Mouse (Mus musculus) midbrain, embryonic 11.5 days (tissue): ENCODE measurements at regions not wholly inside any gene's neighbourhood (a gene's known extent, or its start where the extent isn't known, plus 50 kb on each side); places are given as distances from the start of the nearest gene placed in this dataset.

ENCODE experiments used
- ATAC-seq: fragments of 200-750 bp; cut with Nextera tagmentation; 2 replicates; pipeline ENCODE4 v1.8.0; 2017; ENCODE audit warnings: moderate TSS enrichment, moderate library complexity; ENCODE audit not compliant: low FRiP score
- DNase-seq: peaks from one replicate; pipeline ENCODE4 v3.0.0; 2015; ENCODE audit warnings: low spot score; ENCODE audit errors: missing footprints
- H3K27ac ChIP-seq: fragments of 300-500 bp; sonication (generic); 2 replicates; pipeline ENCODE4 v1.5.1; 2014; ENCODE audit warnings: low read depth, low read length
- H3K27me3 ChIP-seq: fragments of 300-500 bp; sonication (generic); 2 replicates; pipeline ENCODE4 v1.6.1; 2014; ENCODE audit warnings: mild to moderate bottlenecking, low read length, moderate library complexity, mixed read lengths; ENCODE audit not compliant: control insufficient read depth, insufficient read depth
- H3K36me3 ChIP-seq: fragments of 300-500 bp; sonication (generic); 2 replicates; pipeline ENCODE4 v1.6.1; 2014; ENCODE audit warnings: mild to moderate bottlenecking, low read length, moderate library complexity, mixed read lengths; ENCODE audit not compliant: control insufficient read depth, insufficient read depth
- H3K4me1 ChIP-seq: fragments of 300-500 bp; sonication (generic); 2 replicates; pipeline ENCODE4 v1.6.1; 2014; ENCODE audit warnings: low read length; ENCODE audit not compliant: control insufficient read depth, insufficient read depth
- H3K4me2 ChIP-seq: fragments of 300-500 bp; sonication (generic); 2 replicates; pipeline ENCODE4 v1.6.1; 2014; ENCODE audit warnings: mild to moderate bottlenecking, moderate library complexity
- H3K4me3 ChIP-seq: fragments of 300-500 bp; sonication (generic); 2 replicates; pipeline ENCODE4 v1.5.1; 2014; ENCODE audit warnings: low read depth, low read length
- H3K9ac ChIP-seq: fragments of 300-500 bp; sonication (generic); 2 replicates; pipeline ENCODE4 v1.6.1; 2014; ENCODE audit warnings: low read length
- H3K9me3 ChIP-seq: fragments of 300-500 bp; sonication (generic); 2 replicates; pipeline ENCODE4 v1.6.1; 2016; ENCODE audit warnings: low read length; ENCODE audit not compliant: control insufficient read depth
- WGBS: fragments of 180-500 bp; shearing (Covaris S2); extraction: QIAGEN DNeasy Blood & Tissue Kit; methylation state at CpG from one replicate; pipeline ENCODE4 v1.1.7; 2014; 5-methylcytosine and 5-hydroxymethylcytosine counted together

DNA sequence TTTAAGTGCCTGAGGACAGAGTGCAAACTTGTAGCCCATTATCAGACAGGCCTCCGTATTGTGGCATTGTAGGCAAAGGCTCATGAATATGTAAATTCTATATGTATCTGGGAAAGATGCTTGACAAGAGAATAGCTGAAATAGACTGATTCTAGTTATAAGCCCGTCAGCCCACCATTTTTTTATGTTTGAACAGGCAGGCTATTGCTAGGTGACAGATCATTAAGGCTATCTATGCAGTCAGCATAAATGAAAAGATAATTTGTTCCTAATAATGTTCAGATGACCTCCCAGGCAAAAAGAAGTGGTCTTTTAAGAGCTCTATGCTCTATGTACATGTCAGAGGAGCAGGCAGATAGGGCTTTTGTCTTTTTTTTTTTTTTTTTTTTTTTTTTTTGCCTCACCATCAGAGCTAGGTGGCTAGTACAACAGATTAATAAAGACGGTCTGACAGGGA lies 241.6 kb downstream of the Gm11487 start:
- WGBS: 44% methylated on average over 3 of the region's 3 CpGs
- ATAC-seq (peak; percentile 82), DNase-seq (no peak)
- Histone ChIP-seq H3K9me3 (no peaks in the 10 kb centered on the region), H3K4me1 (no peaks in the 10 kb centered on the region), H3K27me3 (no peaks in the 10 kb centered on the region), H3K36me3 (no peaks in the 10 kb centered on the region), H3K9ac (no peak overlapping the region), H3K4me2 (no peak overlapping the region), H3K27ac (no peak overlapping the region), H3K4me3 (no peak overlapping the region)
